Mouse (Mus musculus) kidney, adult 2 months (tissue): ENCODE measurements at regions not wholly inside any gene's neighbourhood (a gene's known extent, or its start where the extent isn't known, plus 50 kb on each side); places are given as distances from the start of the nearest gene placed in this dataset.

Experiments
- CTCF ChIP-seq: fragments of 200-500 bp; conservative IDR thresholded peaks from 2 replicates; pipeline ENCODE4 v1.5.1; 2011; ENCODE audit warnings: low read depth, mild to moderate bottlenecking, control low read depth, low read length, moderate library complexity, mixed read lengths; ENCODE audit not compliant: insufficient read depth, insufficient read length
- POLR2A ChIP-seq: fragments of 200-500 bp; IDR thresholded peaks from one replicate; pipeline ENCODE4 v1.6.1; 2011; ENCODE audit warnings: low read depth, low read length, control low read depth

GRCm38 (mm10) chr8:103625166-103625890 lies 476.1 kb upstream of the Cdh5 start:
- TF ChIP-seq POLR2A (no peak), CTCF (no peak)
